Mouse (Mus musculus): ENCODE results near the gene Wdr12.
A peak's percentile ranks its signal among the peaks of the same experiment; 100 is the strongest.
"Not testable (repeated sequence)": the region's sequence is repeated elsewhere in the genome, so short reads cannot be mapped to it uniquely, and the experiment has no call there.

Wdr12 gene

DNA sequence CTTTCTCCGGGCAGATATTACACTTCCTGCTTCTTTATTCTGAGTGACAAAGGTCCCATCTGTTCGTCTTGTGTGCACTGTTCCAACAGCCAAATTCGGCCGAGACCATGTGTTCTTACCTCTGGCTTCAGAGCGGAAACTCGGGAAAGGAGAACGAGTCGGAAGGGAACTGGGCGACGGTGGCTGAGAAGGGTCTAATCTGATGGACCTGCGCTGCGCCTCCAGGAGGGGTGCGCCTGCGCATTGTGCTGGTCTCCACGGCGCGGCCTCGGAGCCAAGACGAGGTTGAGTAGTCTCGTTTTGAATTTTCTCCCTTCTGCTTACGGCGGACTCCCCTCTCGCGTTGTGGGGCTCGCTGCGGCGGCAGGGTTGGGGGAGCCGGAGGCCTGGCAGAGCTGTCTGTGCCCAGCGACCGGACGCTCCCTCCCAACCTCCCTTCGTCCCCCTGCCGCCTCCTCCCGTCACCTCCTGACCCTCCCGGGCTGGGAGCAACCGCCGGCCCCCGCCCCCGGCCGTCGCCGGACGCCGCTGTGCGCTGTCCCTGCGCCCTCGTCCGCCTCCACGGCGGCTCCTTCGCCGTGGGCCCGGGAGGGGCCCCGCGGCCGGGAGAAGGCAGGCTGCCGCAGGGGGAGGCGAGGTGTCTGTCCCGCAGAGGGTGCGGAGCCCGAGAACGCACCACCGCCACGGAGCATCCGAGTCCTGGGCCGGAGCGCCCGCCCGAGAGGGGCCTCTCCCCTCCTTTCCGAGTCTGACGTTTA is at the start of gene Wdr12, which contains the start of gene Carf:
Wdr12 (minus strand) TSS at position 622 of the 758 bp plus-strand sequence.
Carf (plus strand) TSS at position 224 of the 758 bp plus-strand sequence.
- DNase-seq (ENCODE audit: extremely low read depth, low read depth), result peak; percentile 99

GRCm38 (mm10) chr1:60137346-60137745 is 38.9 kb upstream of the Wdr12 start:
- DNase-seq (ENCODE audit: extremely low read depth, low read depth), result no peak

GRCm38 (mm10) chr1:60117721-60118455 is 19.4 kb upstream of the Wdr12 start:
- DNase-seq (ENCODE audit: extremely low read depth, low read depth), result no peak

- no peak for DNase-seq (ENCODE audit: extremely low read depth, low read depth)
These were observed 6.1 kb upstream of the Wdr12 start for GRCm38 (mm10) chr1:60104582-60104981.

- DNase-seq (ENCODE audit: extremely low read depth, low read depth), result peak; percentile 29
These were observed 394 bp upstream of the Wdr12 start for GRCm38 (mm10) chr1:60098839-60099238.

DNA sequence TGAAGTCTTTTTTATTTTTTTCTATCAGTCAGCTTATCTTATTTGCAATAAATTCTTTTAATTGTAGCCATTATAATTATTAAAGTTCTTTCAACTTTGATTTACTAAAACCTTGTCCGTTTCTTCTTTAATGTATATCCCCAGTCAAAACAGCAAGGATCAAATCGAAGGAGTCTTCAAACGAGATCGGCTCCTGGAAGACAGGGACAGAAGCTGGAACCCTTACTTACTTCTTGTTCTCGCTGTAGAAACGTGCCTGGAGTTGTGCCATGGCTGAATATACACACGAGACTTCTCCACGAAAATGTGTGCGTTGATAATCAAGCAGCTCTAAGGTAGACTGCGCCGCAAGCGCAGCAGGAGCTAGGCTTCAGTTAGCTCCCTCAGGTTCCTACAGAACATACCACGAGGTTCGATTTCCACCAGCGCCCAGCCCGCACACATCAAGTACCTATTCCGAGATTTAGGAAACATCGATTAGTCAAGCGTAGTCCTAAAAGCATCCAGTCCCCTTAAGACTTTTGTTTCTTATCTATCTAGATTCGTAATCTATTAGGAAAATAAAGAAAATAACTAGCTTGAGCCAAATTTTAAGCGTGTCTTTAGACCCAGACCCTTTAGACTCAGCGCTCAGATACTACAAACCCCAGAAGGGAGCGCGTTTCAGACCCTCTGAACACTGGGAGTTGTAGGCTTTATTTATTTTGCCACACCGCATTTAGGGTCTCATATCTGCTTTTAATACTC is 995 bp downstream of the Wdr12 start:
- peak; percentile 92 for DNase-seq (ENCODE audit: extremely low read depth, low read depth)

DNA sequence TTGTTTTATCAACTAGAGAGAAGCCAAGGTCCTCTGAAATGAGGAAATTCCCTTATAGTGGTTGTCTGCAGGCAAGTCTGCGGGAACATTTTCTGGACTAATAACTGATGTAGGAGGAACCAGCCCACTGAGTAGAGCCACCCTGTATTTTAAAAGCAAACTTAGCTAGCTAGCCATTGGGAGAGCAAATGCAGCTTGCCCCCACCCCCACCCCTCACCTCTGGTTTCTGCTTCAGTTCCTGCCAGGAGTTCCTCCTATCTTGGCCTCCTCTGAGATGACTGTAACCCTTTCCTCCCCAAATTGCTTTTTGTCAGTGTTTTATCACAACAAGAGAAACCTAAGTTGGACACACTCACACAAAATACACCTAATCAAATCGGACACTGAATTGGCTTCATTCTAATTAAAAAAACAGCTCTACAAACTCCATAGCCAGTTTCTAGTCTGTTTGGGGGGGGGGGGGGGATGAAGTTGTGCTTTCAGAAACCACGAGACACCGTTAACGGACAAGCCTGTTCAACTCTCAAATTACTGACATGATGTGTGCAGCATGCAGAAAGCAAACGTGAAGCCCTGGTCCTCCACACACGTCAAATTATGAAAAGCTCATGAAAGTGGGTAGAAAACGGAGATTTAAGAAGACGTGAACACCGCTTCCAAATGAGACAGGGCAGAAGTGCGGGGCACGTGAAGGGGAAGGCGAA is 1.7 kb downstream of the Wdr12 start:
- peak; percentile 86 for DNase-seq (ENCODE audit: extremely low read depth, low read depth)

DNA sequence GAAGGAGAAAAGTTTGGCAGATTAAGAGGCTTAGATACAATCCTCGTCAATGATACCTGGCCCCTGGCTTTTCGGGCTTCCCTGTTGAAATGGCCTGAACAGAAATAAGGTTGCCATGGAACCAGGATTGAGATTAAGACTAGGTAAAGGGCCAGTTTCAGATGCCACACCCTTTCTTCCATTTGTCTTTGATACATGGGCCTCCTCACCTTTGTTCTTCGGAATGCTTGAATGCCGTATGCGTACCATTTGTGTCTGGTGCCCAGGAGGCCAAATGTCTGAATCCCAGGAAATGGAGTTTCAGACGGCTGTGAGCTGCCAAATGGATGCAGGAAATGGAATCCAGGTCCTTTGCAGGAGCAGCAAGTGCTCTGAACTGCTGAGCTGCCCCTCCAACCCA is 22.0 kb downstream of the Wdr12 start:
- DNase-seq (ENCODE audit: extremely low read depth, low read depth), result no peak

DNA sequence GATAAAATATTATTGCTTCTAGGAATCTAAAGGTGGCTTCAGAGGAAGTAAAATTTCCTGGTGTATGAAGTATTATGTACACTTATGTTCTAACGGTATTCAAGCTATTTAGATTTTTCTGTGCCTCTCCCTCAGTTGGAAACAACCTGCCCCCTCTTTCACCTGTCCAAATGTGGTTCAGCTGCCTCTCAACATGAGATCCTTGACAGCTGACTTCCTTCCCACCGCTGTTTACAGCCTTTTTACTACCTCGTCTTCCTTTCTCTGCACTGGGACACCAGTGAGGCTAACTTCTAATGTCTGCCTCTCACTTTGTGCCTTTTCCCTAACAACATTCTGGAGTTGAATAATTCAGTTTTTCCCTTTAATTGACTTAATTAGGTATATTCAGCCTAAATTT is 22.9 kb downstream of the Wdr12 start:
- DNase-seq (ENCODE audit: extremely low read depth, low read depth), result no peak

GRCm38 (mm10) chr1:60074935-60075334 is 23.5 kb downstream of the Wdr12 start:
- no peak for DNase-seq (ENCODE audit: extremely low read depth, low read depth)

DNA sequence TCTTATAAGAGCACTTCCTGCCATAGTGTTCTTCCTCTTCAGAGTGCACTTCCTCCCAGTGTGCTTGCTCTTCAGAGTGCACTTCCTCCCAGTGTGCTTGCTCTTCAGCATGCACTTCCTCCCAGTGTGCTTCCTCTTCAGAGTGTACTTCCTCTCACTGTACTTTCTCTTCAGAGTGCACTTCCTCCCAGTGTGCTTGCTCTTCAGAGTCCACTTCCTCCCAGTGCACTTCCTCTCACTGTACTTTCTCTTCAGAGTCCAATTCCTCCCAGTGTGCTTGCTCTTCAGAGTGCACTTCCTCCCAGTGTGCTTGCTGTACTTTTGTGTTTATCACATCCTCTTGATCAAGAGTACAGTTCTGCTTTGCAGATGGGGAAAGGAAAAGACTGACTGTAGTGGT is 27.7 kb downstream of the Wdr12 start:
- peak; percentile 88 for DNase-seq (ENCODE audit: extremely low read depth, low read depth)

DNA sequence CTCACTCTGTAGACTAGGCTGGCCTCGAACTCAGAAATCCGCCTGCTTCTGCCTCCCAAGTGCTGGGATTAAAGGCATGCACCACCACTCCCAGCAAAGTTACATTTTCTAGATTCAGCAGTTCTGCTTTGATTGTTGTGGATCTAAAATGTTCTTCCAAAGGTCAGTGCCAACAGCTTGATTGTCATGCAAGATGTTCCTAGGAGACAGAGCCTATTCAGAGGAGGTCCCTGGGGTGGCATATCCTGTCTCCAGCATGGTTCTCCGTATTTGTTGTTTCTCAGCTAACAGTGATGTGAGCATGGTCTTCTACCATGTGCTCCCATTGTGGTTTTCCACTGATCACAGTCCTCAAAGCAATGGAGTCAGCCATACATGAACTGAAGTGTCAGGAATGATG is 42.1 kb downstream of the Wdr12 start:
- DNase-seq (ENCODE audit: extremely low read depth, low read depth), result no peak

DNA sequence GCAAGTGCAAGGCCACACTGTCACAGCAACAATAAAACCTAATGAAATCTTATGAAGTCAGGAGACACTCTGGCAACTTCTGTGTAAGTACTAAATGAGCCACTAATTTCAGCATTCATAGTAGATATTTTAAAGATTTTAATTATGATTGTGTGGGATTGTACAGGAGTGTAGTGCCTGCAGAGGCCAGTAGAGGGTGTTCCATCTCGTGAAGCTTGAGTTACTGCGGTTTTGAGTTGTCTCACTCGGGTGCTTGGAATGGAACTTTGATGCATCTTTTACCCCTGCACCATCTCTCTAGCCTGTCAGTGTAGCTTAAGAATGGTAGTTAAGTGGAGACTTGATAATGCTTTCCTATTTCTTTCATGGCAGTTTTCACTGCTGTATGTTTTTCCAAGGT is 43.8 kb downstream of the Wdr12 start:
- no peak for DNase-seq (ENCODE audit: extremely low read depth, low read depth)

DNA sequence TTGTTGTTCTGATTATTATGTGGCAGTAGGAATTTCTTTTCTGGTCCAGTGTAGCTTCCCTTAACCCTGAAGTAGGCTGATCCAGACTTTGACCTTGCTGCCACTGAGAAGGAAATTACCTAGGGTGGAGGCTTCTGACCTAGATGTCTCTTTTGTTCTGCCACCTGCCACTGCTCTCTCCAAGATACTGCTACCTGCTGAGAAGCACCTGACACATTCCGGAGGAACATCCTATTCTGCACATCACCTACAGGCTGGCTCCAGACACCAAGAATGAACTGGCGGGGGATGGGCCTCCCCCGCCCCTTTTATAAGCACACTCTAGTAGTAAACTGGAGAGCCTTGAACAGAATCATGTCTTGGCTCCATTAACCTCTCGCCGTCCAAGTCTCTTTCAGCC is 51.0 kb downstream of the Wdr12 start:
- DNase-seq (ENCODE audit: extremely low read depth, low read depth), result not testable (repeated sequence)

GRCm38 (mm10) chr1:60044595-60044994 is 53.9 kb downstream of the Wdr12 start:
- DNase-seq (ENCODE audit: extremely low read depth, low read depth), result no peak

DNA sequence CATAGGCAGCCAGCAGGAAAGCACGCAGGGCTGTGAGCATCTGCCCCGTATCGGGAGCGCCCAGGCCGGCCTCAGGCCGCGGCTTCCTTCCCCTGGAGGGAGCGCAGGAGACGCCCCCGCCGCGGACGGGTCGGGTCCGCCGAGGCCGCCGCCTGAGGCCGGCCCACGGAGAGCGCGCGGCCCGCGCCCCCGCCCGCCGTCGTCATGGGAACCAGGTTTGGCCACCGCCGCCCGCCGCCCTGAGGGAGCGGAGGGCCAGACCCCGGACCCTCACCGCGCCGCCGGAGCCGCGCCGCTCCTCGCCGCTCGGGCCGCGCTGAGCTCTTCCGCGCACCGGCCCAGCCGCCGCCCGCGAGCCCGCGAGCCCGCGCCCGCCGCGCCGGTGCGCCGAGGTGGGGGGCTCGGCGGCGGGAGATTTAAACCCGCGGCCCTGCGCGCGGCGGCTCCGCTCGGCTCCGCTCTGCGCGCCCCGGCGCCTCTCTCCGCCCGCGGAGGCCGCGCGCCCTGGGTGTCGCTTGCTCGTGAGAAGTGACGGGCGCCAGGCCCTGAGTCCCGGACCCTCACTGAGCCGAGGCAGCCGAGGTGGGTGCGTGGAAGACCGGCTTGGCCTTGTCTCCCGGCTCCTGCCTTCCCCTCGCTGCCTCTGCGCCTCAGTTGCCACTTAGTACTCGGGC is 55.5 kb downstream of the Wdr12 start, which contains the start of gene Ica1l:
Ica1l (minus strand) TSS at position 389 of the 674 bp plus-strand sequence.
- DNase-seq (ENCODE audit: extremely low read depth, low read depth), result peak; percentile 33

DNA sequence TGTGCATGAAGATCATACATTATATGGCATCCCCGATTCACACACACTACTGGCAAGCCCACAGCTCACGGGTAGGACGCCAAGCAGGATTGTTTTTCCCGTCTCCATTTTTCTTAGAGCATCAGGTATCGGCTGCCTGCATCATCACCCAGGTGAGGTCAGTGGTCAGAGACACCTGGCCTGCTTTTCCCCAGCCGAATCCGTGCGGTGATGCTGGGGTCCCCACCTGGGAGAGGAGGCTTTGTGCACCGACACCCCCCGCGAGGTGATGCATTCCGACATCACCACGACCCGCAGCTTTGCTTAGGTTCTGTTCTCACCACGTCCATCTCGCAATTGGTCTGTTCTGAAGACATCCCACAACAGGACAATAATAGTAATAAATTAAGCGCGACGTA is 56.0 kb downstream of the Wdr12 start:
- DNase-seq (ENCODE audit: extremely low read depth, low read depth), result no peak

- DNase-seq (ENCODE audit: extremely low read depth, low read depth), result no peak
These were observed 63.4 kb downstream of the Wdr12 start for GRCm38 (mm10) chr1:60035044-60035443.

Measured in MEL-GATA-1-ER (cell line).